Mouse (Mus musculus) cortical plate, adult 2 months (tissue): Measurements from ENCODE around the gene Homer2.

Source experiments
- CTCF ChIP-seq: fragments of 200-500 bp; IDR thresholded peaks from 2 replicates; pipeline ENCODE4 v1.5.1; 2011; ENCODE audit warnings: mild to moderate bottlenecking, control low read depth, low read length; ENCODE audit not compliant: insufficient read depth; ENCODE audit errors: extremely low read depth
- POLR2A ChIP-seq: fragments of 200-500 bp; IDR thresholded peaks from 2 replicates; pipeline ENCODE4 v1.6.1; 2011; ENCODE audit warnings: mild to moderate bottlenecking, low read length, control low read depth; ENCODE audit not compliant: insufficient read depth; ENCODE audit errors: extremely low read depth

DNA sequence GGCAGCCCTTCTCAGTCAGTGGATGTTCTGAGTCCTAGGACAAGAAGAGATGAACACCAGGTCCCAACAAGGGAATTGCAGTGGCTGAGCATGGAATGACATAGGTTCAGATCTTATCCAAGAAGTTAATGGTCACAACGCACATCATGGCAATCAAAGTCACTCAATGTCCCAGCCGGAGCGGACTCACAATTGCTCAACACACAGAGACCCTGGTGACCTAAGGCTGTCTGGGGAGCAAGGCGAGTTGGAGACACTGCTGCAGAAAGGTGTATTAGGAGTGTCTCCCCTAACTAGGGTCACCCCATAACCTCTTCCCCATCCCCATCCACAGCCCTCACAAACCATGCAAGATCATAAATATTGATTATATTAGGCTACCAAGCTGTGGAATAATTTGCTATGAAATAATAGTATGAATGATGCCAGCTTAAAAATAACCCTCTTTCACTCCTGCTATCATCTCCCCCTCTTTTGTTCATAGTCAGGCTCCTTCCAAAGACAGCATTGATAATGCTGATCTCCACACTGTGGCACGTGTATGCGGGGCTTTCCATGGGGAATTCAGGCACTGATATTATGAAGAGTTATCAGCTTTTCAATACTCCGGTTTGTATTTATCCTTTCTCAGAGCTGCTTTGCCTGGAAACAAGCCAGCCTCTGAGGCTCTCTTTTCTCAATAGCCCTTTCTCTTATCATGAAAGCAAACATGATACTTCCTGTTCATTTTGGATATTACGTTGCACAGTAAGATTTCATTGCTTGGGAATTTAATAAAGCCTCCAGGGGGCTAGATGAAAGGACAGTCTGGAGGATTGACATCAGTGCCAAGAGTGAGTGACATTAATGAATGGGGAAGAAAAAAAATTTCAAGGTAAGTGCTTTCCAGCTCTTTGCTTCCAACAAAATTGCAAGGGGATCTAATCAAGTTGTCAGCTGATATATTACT, 147.0 kb downstream of the Homer2 start:
- TF ChIP-seq CTCF (no peak), POLR2A (no peak)
